Mouse (Mus musculus) midbrain, embryonic 14.5 days (tissue): ENCODE results near the gene Disc1. TPM values are rescaled to one million over a fixed set of nuclear protein-coding genes. Genes with fewer than 3 reads are reported as not detected.

ENCODE experiments used
- ATAC-seq: fragments of 200-750 bp; cut with Nextera tagmentation; 2 replicates; pipeline ENCODE4 v1.8.0; 2017; ENCODE audit warnings: moderate number of reproducible peaks, moderate library complexity; ENCODE audit not compliant: low FRiP score, low TSS enrichment
- DNase-seq: peaks from one replicate; pipeline ENCODE4 v3.0.0-alpha.2; 2015
- H3K27ac ChIP-seq: fragments of 300-500 bp; sonication (generic); replicated peaks from 2 replicates; pipeline ENCODE4 v1.5.1; 2014; ENCODE audit warnings: mild to moderate bottlenecking, low read depth, low read length, moderate library complexity
- H3K27me3 ChIP-seq: fragments of 300-500 bp; sonication (generic); 2 replicates; pipeline ENCODE4 v1.6.1; 2014; ENCODE audit warnings: low read length, control low read depth, mixed read lengths; ENCODE audit not compliant: control insufficient read depth, insufficient read depth
- H3K36me3 ChIP-seq: fragments of 300-500 bp; sonication (generic); 2 replicates; pipeline ENCODE4 v1.6.1; 2014; ENCODE audit warnings: low read length, control low read depth; ENCODE audit not compliant: control insufficient read depth, insufficient read depth
- H3K4me1 ChIP-seq: fragments of 300-500 bp; sonication (generic); 2 replicates; pipeline ENCODE4 v1.6.1; 2014; ENCODE audit warnings: mild to moderate bottlenecking, antibody characterized with exemption, low read length, control low read depth; ENCODE audit not compliant: control insufficient read depth, insufficient read depth
- H3K4me2 ChIP-seq: fragments of 300-500 bp; sonication (generic); 2 replicates; pipeline ENCODE4 v1.6.1; 2014; ENCODE audit warnings: mild to moderate bottlenecking, low read length, moderate library complexity
- H3K4me3 ChIP-seq: fragments of 300-500 bp; sonication (generic); replicated peaks from 2 replicates; pipeline ENCODE4 v1.5.1; 2014; ENCODE audit warnings: low read depth, low read length
- H3K9ac ChIP-seq: fragments of 300-500 bp; sonication (generic); replicated peaks from 2 replicates; pipeline ENCODE4 v1.6.1; 2014; ENCODE audit warnings: mild to moderate bottlenecking, low read length, moderate library complexity
- H3K9me3 ChIP-seq: fragments of 300-500 bp; sonication (generic); 2 replicates; pipeline ENCODE4 v1.6.1; 2016; ENCODE audit warnings: low read length, control low read depth, mixed read lengths; ENCODE audit not compliant: control insufficient read depth
- WGBS: fragments of 180-500 bp; shearing (Covaris S2); extraction: QIAGEN DNeasy Blood & Tissue Kit; methylation state at CpG from one replicate; pipeline ENCODE4 v1.1.7; 2014; 5-methylcytosine and 5-hydroxymethylcytosine counted together
- polyA plus RNA-seq: library from polyadenylated mRNA; unstranded; fragments of >200 nt; fragmentation: Nextera tagmentation; extraction: Ambion mirVana; gene quantifications from 2 replicates; pipeline ENCODE4 v1.2.1, GENCODE M21; 2014

The Disc1 gene
- polyA plus RNA-seq, 1 experiment from 2014 or later = 0.78 TPM

GRCm38 (mm10) chr8:125090889-125091740 lies 37.1 kb downstream of the Disc1 start:
- 75% methylated on average over 21 of the region's 21 CpGs for WGBS
- DNase-seq = no peak
- no peaks in the 10 kb centered on the region for H3K27me3 ChIP-seq
- ATAC-seq = no peak
- no peak overlapping the region for H3K4me2 ChIP-seq
- H3K36me3 ChIP-seq = no peaks in the 10 kb centered on the region
- H3K9ac ChIP-seq = no peak overlapping the region
- H3K4me1 ChIP-seq = no peaks in the 10 kb centered on the region
- H3K9me3 ChIP-seq = no peaks in the 10 kb centered on the region
- H3K27ac ChIP-seq = no peak overlapping the region
- no peak overlapping the region for H3K4me3 ChIP-seq

GRCm38 (mm10) chr8:125097140-125097539 lies 43.1 kb downstream of the Disc1 start:
- ATAC-seq (no peak), DNase-seq (no peak)
- H3K9ac ChIP-seq = no peak overlapping the region
- no peaks in the 10 kb centered on the region for H3K27me3 ChIP-seq
- H3K4me1 ChIP-seq = no peaks in the 10 kb centered on the region
- WGBS = 80% methylated on average over 3 of the region's 3 CpGs
- no peaks in the 10 kb centered on the region for H3K36me3 ChIP-seq
- no peaks in the 10 kb centered on the region for H3K9me3 ChIP-seq
- no peak overlapping the region for H3K4me3 ChIP-seq
- no peak overlapping the region for H3K4me2 ChIP-seq
- no peak overlapping the region for H3K27ac ChIP-seq

GRCm38 (mm10) chr8:125098050-125098449 lies 44.1 kb downstream of the Disc1 start:
- no peak for ATAC-seq

DNA sequence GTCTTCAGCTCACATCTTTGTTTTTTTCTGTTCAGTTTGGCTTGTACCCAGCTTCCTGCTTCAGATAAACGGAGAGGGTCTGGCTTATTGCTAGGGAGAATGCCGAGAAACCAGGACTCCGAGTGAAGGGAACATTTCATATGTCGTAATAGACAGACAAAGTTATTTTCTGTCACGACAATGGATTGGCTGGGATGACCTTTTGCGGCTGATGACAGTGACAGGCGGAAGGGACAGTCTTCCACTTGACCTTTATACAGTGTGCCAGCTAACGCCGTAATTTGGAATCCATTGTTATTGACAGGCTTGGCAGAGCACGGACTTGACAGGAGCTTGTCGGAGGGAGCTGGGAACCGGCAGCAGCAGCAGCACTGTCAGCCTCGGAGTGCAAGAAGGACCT lies 48.3 kb downstream of the Disc1 start:
- Histone ChIP-seq H3K27me3 (no peaks in the 10 kb centered on the region), H3K4me1 (0 out of 2 replicates have a peak, but pooled peaks cover 3% of the 10 kb centered on the region), H3K36me3 (no peaks in the 10 kb centered on the region), H3K27ac (no peak overlapping the region), H3K9ac (no peak overlapping the region), H3K4me2 (no peak overlapping the region), H3K9me3 (no peaks in the 10 kb centered on the region), H3K4me3 (no peak overlapping the region)
- no peak for ATAC-seq
- WGBS = 59% methylated on average over 13 of the region's 13 CpGs
- no peak for DNase-seq

More at GRCm38 (mm10) chr8:125098050-125098449, 44.1 kb downstream of the Disc1 start:
- no peak overlapping the region for H3K9ac ChIP-seq
- no peak for DNase-seq
- no peak overlapping the region for H3K27ac ChIP-seq
- no peaks in the 10 kb centered on the region for H3K27me3 ChIP-seq
- no peak overlapping the region for H3K4me3 ChIP-seq
- no peak overlapping the region for H3K4me2 ChIP-seq
- H3K4me1 ChIP-seq = 0 out of 2 replicates have a peak, but pooled peaks cover 3% of the 10 kb centered on the region
- WGBS = 85% methylated on average over 5 of the region's 5 CpGs
- H3K9me3 ChIP-seq = no peaks in the 10 kb centered on the region
- H3K36me3 ChIP-seq = no peaks in the 10 kb centered on the region

DNA sequence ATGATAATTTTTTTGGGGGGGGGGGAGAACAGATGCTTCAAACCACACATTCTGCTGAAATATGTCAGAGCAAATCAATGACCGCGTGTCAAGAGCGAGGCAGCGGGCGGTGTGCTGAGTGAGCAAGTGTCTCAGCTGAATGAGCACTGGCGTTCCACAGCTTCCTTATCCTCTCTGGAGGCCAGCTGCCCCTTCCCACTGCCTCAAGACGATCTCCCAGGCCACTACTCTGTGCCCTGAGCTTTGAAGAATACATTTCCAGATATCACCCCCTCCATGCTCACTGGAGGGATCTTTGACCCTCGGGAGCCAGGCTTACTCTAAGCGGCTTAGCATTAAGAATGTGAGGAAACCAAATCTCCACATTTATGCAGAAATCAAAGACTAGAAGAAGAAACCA lies 59.2 kb downstream of the Disc1 start:
- DNase-seq (peak; percentile 51), ATAC-seq (no peak)
- H3K4me1 ChIP-seq = peaks cover 7% of the 10 kb centered on the region
- no peaks in the 10 kb centered on the region for H3K27me3 ChIP-seq
- H3K9me3 ChIP-seq = no peaks in the 10 kb centered on the region
- 19% methylated on average over 9 of the region's 9 CpGs for WGBS
- no peak overlapping the region for H3K4me2 ChIP-seq
- H3K4me3 ChIP-seq = no peak overlapping the region
- H3K27ac ChIP-seq = peak overlapping the region; percentile 61
- H3K9ac ChIP-seq = no peak overlapping the region
- no peaks in the 10 kb centered on the region for H3K36me3 ChIP-seq

DNA sequence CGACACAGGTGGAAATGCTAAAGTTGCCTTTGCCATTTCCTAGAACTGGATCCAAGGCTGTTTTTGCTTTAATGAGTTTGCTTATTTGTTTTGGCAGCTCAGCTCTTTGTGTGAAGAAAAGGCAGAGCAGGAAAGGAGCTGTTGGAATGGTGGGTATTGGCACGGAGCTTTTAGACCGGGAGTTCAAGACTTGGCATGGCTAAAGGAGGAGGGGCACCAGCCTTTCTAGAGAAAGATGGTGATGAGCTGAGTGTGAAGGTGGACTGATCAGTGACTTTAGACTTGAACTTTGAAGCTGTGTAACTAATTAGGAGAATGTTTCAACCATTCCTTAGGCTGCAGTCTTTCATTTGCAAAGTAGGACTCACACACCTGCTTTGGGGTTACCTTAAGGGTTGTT lies 59.8 kb downstream of the Disc1 start:
- H3K4me3 ChIP-seq = no peak overlapping the region
- WGBS = 55% methylated on average over 3 of the region's 3 CpGs
- H3K27me3 ChIP-seq = no peaks in the 10 kb centered on the region
- H3K4me1 ChIP-seq = peaks cover 7% of the 10 kb centered on the region
- ATAC-seq (no peak), DNase-seq (no peak)
- H3K36me3 ChIP-seq = no peaks in the 10 kb centered on the region
- H3K9ac ChIP-seq = no peak overlapping the region
- no peak overlapping the region for H3K27ac ChIP-seq
- H3K9me3 ChIP-seq = no peaks in the 10 kb centered on the region
- no peak overlapping the region for H3K4me2 ChIP-seq

DNA sequence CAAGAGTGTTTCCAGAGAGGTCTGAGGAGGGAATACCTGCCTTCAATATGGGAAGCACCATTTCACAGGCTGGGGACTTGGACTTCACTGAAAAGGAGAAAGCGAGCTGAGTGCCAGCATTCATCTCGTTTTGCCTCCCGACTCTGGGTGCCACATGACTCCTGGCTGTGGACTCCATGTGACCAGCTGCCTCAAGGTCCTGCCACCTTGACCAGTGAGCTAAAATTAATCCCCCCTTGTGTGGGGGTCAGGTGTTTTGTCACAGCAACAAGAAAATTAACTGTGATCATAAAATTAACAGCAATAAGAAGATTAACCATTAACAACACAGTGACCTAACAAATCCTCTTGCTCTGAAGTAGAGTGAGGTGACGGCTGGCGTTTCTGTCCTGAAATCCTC lies 61.3 kb downstream of the Disc1 start:
- no peak overlapping the region for H3K4me3 ChIP-seq
- no peak overlapping the region for H3K9ac ChIP-seq
- no peaks in the 10 kb centered on the region for H3K36me3 ChIP-seq
- H3K27me3 ChIP-seq = no peaks in the 10 kb centered on the region
- no peak overlapping the region for H3K4me2 ChIP-seq
- WGBS = 71% methylated on average over 5 of the region's 5 CpGs
- no peaks in the 10 kb centered on the region for H3K9me3 ChIP-seq
- ATAC-seq (no peak), DNase-seq (no peak)
- H3K4me1 ChIP-seq = peaks cover 7% of the 10 kb centered on the region
- H3K27ac ChIP-seq = no peak overlapping the region; the same call in 1 of the 2 replicates

GRCm38 (mm10) chr8:125116616-125117015 lies 62.6 kb downstream of the Disc1 start:
- no peak overlapping the region for H3K9ac ChIP-seq
- no peak overlapping the region for H3K4me3 ChIP-seq
- DNase-seq = peak; percentile 82
- H3K4me1 ChIP-seq = peaks cover 7% of the 10 kb centered on the region
- 5% methylated on average over 2 of the region's 2 CpGs for WGBS
- no peak for ATAC-seq
- no peaks in the 10 kb centered on the region for H3K27me3 ChIP-seq
- no peak overlapping the region for H3K27ac ChIP-seq
- H3K4me2 ChIP-seq = no peak overlapping the region
- H3K9me3 ChIP-seq = no peaks in the 10 kb centered on the region
- no peaks in the 10 kb centered on the region for H3K36me3 ChIP-seq

- WGBS = 59% methylated on average over 4 of the region's 4 CpGs
- no peak overlapping the region for H3K27ac ChIP-seq
- H3K9ac ChIP-seq = no peak overlapping the region
- no peaks in the 10 kb centered on the region for H3K36me3 ChIP-seq
- H3K9me3 ChIP-seq = no peaks in the 10 kb centered on the region
- H3K4me1 ChIP-seq = no peaks in the 10 kb centered on the region
- DNase-seq (no peak), ATAC-seq (no peak)
- no peak overlapping the region for H3K4me2 ChIP-seq
- no peaks in the 10 kb centered on the region for H3K27me3 ChIP-seq
- no peak overlapping the region for H3K4me3 ChIP-seq
These were observed 72.5 kb downstream of the Disc1 start for GRCm38 (mm10) chr8:125126482-125126881.
